Mouse (Mus musculus) testis, adult 2 months (tissue): ENCODE data around the gene Hpd.

Experiments
- CTCF ChIP-seq: fragments of 200-500 bp; IDR thresholded peaks from 2 replicates; pipeline ENCODE4 v1.5.1; 2012; ENCODE audit warnings: low read depth, mild to moderate bottlenecking, inconsistent platforms, low read length, moderate library complexity; ENCODE audit not compliant: control insufficient read depth, insufficient read depth, insufficient replicate concordance
- POLR2A ChIP-seq: fragments of 200-500 bp; IDR thresholded peaks from 2 replicates; pipeline ENCODE4 v1.6.1; 2012; ENCODE audit warnings: low read depth, mild to moderate bottlenecking, inconsistent platforms, low read length, moderate library complexity; ENCODE audit not compliant: control insufficient read depth

- TF ChIP-seq POLR2A, result no peak
- TF ChIP-seq CTCF, result no peak
These were observed 31.4 kb downstream of the Hpd start for GRCm38 (mm10) chr5:123151077-123151476.
